Mouse (Mus musculus): ENCODE measurements around the gene Ugt1a6b. TPM values are rescaled to one million over a fixed set of nuclear protein-coding genes. Genes with fewer than 3 reads are reported as not detected.

The Ugt1a6b gene
- polyA plus RNA-seq, 1 experiment = 1.8 TPM

DNA sequence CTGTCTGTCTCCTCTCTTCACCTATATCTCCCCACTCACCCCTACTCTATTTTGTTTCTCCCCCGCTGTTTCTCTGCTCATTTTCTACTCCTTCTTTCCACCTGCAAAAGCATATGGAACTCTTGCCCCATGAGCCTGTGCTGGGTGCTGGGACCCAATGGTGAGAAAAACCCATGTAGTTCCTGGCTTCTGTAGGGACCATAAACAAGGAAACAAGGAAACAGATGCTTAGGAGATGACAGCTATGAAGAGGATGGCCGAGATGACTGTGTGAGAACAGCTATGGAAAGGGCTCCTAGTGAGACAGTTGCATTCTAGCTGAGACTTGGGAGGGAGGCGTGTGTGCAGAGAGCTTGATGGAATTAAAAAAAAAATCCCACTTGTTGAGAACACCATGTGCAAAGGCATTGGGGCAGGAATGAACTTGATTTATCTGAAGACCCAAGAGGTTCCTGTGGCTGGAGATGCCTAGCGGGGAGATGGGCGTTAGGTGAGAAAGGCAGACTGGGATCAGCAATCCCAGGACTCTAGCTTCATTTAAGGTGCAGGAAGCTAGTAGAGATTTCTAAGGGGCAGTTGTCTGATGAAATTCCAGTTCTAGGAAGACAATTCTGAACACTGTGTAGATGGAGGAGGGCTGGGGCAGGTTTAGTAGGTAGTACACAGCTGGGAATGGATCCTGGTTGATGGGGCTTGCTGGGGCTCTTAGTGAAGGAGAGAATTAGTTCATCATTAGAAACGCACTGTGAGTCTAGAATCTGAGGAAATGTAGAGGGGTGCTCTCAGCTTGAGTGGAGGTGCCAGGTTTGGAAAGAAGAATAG lies 128.1 kb downstream of the Ugt1a6b start:
- TF ChIP-seq POLR2A (IDR thresholded peaks at IDR 0.05; ENCODE audit: borderline replicate concordance, extremely low read depth, insufficient read depth, insufficient read length, poor library complexity, severe bottlenecking) (no peak), CTCF (IDR thresholded peaks at IDR 0.05; ENCODE audit: borderline replicate concordance, extremely low read depth, insufficient read depth, insufficient read length) (no peak)
- no peak for DNase-seq (ENCODE audit: low read depth)

GRCm38 (mm10) chr1:88231803-88232499 lies 128.9 kb downstream of the Ugt1a6b start:
- no peak for DNase-seq (ENCODE audit: low read depth)
- TF ChIP-seq CTCF (IDR thresholded peaks at IDR 0.05; ENCODE audit: borderline replicate concordance, extremely low read depth, insufficient read depth, insufficient read length) (no peak), POLR2A (IDR thresholded peaks at IDR 0.05; ENCODE audit: borderline replicate concordance, extremely low read depth, insufficient read depth, insufficient read length, poor library complexity, severe bottlenecking) (no peak)

GRCm38 (mm10) chr1:88232664-88233380 lies 129.8 kb downstream of the Ugt1a6b start:
- DNase-seq (ENCODE audit: low read depth) = no peak
- TF ChIP-seq CTCF (IDR thresholded peaks at IDR 0.05; ENCODE audit: borderline replicate concordance, extremely low read depth, insufficient read depth, insufficient read length) (no peak), POLR2A (IDR thresholded peaks at IDR 0.05; ENCODE audit: borderline replicate concordance, extremely low read depth, insufficient read depth, insufficient read length, poor library complexity, severe bottlenecking) (no peak)

GRCm38 (mm10) chr1:88233421-88234247 lies 130.6 kb downstream of the Ugt1a6b start:
- DNase-seq (ENCODE audit: low read depth) = no peak
- TF ChIP-seq POLR2A (IDR thresholded peaks at IDR 0.05; ENCODE audit: borderline replicate concordance, extremely low read depth, insufficient read depth, insufficient read length, poor library complexity, severe bottlenecking) = no peak
- TF ChIP-seq CTCF (IDR thresholded peaks at IDR 0.05; ENCODE audit: borderline replicate concordance, extremely low read depth, insufficient read depth, insufficient read length) = no peak

- no peak for DNase-seq (ENCODE audit: low read depth)
- TF ChIP-seq POLR2A (IDR thresholded peaks at IDR 0.05; ENCODE audit: borderline replicate concordance, extremely low read depth, insufficient read depth, insufficient read length, poor library complexity, severe bottlenecking) = no peak
- TF ChIP-seq CTCF (IDR thresholded peaks at IDR 0.05; ENCODE audit: borderline replicate concordance, extremely low read depth, insufficient read depth, insufficient read length) = no peak
These were observed 131.2 kb downstream of the Ugt1a6b start for GRCm38 (mm10) chr1:88234248-88234610.

DNA sequence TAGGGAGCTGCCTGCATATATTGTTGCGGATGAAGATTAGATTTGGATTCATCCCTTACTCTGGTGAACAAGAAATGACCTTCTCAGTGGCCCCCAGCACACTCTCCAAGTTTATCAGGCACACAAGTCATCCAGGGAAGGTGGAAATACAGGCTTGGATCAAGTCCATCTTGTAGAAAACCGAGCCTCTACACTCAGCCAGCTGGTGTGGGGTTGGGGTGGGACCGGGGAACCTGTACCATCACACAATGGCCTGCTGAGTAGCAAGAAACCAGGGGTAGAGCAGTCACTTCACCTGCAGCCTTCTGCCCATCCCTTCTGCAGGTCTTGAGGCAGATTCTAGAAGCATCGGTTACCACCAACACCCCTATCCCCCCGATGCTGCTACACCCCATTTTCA lies 131.6 kb downstream of the Ugt1a6b start:
- TF ChIP-seq CTCF (IDR thresholded peaks at IDR 0.05; ENCODE audit: borderline replicate concordance, extremely low read depth, insufficient read depth, insufficient read length) (no peak), POLR2A (IDR thresholded peaks at IDR 0.05; ENCODE audit: borderline replicate concordance, extremely low read depth, insufficient read depth, insufficient read length, poor library complexity, severe bottlenecking) (no peak)
- DNase-seq (ENCODE audit: low read depth) = no peak

DNA sequence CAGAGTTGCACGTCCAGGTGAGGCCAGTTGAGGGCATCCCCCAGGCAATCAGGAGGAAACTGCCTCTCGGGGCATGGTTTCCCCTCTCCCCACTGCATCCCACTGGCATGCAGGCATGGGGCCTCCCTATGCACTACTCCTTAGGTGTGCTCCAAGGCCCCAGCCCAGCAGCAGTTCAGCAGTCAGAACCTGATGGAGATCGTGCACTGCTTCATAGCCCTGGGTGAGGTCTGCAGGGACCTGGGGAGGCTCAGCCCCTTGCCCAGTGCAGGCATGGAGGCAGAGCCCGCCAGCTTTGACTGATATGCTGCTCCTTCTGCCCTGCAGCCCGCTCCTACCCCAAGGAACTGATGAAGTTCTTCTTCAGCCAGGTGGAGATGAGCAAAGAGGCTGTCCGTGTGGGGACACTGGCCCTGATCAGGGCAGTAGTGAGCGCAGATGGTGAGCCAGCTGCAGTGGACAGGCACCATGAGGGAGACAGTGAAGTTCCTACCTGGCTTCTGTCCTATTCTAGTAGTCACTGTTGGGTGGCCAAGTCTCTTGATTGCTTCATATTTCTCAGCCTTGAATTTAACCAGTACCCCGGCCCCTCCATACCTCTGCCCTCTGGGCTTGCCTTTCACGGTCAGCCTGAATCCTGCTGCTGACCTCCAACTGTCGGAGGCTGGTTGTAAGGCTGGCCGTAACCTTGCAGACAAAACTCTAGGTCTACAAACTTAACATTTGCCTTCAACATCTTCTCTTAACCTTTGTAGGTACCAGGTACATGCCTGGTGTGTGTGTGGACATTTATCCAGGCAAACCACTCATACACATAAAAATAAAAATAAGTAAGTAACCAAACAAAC lies 132.2 kb downstream of the Ugt1a6b start:
- TF ChIP-seq POLR2A (IDR thresholded peaks at IDR 0.05; ENCODE audit: borderline replicate concordance, extremely low read depth, insufficient read depth, insufficient read length, poor library complexity, severe bottlenecking) = no peak
- no peak for TF ChIP-seq CTCF (IDR thresholded peaks at IDR 0.05; ENCODE audit: borderline replicate concordance, extremely low read depth, insufficient read depth, insufficient read length)
- no peak for DNase-seq (ENCODE audit: low read depth)

GRCm38 (mm10) chr1:88235894-88236415 lies 132.9 kb downstream of the Ugt1a6b start:
- no peak for TF ChIP-seq POLR2A (IDR thresholded peaks at IDR 0.05; ENCODE audit: borderline replicate concordance, extremely low read depth, insufficient read depth, insufficient read length, poor library complexity, severe bottlenecking)
- TF ChIP-seq CTCF (IDR thresholded peaks at IDR 0.05; ENCODE audit: borderline replicate concordance, extremely low read depth, insufficient read depth, insufficient read length) = no peak
- DNase-seq (ENCODE audit: low read depth) = no peak

- DNase-seq (ENCODE audit: low read depth) = no peak
These were observed 134.3 kb downstream of the Ugt1a6b start for GRCm38 (mm10) chr1:88237311-88237710.

GRCm38 (mm10) chr1:88238771-88239170 lies 135.7 kb downstream of the Ugt1a6b start:
- no peak for TF ChIP-seq CTCF (IDR thresholded peaks at IDR 0.05; ENCODE audit: borderline replicate concordance, extremely low read depth, insufficient read depth, insufficient read length)
- no peak for TF ChIP-seq POLR2A (IDR thresholded peaks at IDR 0.05; ENCODE audit: borderline replicate concordance, extremely low read depth, insufficient read depth, insufficient read length, poor library complexity, severe bottlenecking)
- DNase-seq (ENCODE audit: low read depth) = no peak

More at GRCm38 (mm10) chr1:88237311-88237710, 134.3 kb downstream of the Ugt1a6b start:
- TF ChIP-seq CTCF (IDR thresholded peaks at IDR 0.05; ENCODE audit: borderline replicate concordance, extremely low read depth, insufficient read depth, insufficient read length) (no peak), POLR2A (IDR thresholded peaks at IDR 0.05; ENCODE audit: borderline replicate concordance, extremely low read depth, insufficient read depth, insufficient read length, poor library complexity, severe bottlenecking) (no peak)
